Mouse (Mus musculus): ENCODE measurements around the gene Selp. TPM values are rescaled to one million over a fixed set of nuclear protein-coding genes. Genes with fewer than 3 reads are reported as not detected.

Selp gene
- polyA plus RNA-seq (2015; fragmentation: Nextera tagmentation; extraction: Ambion mirVana), result 1.2 and 1.4 TPM in 2 replicates

DNA sequence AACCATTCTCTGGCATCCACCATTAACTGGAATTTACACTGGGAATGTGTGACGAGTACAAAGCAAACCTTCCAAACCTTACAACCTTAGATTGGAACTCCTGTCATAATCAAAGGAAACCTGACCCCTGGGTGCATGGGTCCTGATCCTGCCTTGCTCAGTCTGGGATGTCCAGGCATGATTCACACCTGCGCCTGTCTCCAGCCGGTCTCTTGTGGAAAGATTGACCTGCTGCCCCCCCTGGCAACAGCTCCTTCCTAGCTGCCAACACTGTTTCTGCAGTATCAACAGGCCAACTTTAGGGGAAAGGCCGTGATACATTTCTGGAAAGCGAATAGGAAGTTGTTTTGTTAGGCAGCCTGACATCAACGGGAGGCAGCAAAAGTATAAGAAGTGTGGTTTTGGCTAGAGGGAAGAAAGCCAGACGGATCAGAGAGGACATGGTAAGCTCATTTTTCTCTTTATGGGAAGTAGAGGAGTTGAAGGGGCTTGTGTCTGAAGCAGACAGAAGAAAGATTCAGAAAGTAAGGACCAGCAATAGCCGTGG is at the start of gene Selp:
Gene Selp, plus strand, starts transcription at position 318 of the 547 bp plus-strand sequence.

DNA sequence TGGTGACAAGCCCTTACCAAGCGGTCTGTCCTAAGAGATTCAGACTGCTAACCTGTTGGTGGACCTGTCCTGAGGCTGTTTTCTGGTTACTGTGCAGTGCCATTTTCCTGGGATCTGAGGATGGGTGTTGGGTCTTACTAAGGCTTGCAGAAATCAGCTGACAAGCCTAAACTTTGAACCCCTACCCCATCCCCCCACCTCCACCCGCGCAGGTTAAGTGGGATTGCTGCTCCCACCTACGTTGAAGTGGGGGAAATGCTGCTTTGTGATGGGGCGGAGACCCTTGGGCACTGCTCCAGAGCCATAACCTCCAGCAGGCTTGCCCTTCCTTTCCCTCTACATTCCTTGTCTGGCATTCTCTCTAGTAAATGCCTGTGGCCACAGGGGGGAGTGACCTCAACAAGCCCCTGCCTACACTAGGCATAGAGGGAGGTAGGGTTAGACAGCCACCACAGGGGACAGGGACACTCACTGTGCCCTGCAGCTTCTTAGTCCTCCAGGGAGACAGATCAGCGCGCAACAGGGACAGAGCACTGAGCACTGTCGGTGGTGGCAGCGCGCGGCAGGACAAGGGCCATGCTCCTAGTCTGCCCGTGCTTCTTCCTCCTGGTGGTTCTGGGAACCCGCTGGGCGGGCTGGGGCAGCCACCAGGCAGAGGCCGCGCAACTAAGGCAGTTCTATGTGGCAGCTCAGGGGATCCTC is 36.5 kb downstream of the Selp start, which contains the start of gene F5:
Gene F5, plus strand, starts transcription at position 452 of the 702 bp plus-strand sequence.

Other genes with a start within 250 kb of the Selp start
- 13.6 and 14.5 TPM in 2 replicates for gene Scyl3, start 186.2 kb upstream of the Selp start, polyA plus RNA-seq (2015; fragmentation: Nextera tagmentation; extraction: Ambion mirVana)
- gene BC055324, start 120.5 kb upstream of the Selp start, polyA plus RNA-seq (2015; fragmentation: Nextera tagmentation; extraction: Ambion mirVana), result 9.8 and 10.2 TPM in 2 replicates
- gene Mettl18, start 120.4 kb upstream of the Selp start, polyA plus RNA-seq (2015; fragmentation: Nextera tagmentation; extraction: Ambion mirVana), result 6.2 and 6.9 TPM in 2 replicates
- 0.04 and 0.08 TPM in 2 replicates for gene Sele, start 67.0 kb upstream of the Selp start, polyA plus RNA-seq (2015; fragmentation: Nextera tagmentation; extraction: Ambion mirVana)
- 26.5 and 35.1 TPM in 2 replicates for gene Sell, start 53.3 kb upstream of the Selp start, polyA plus RNA-seq (2015; fragmentation: Nextera tagmentation; extraction: Ambion mirVana)
- gene F5, start 36.6 kb downstream of the Selp start, polyA plus RNA-seq (2015; fragmentation: Nextera tagmentation; extraction: Ambion mirVana), result 2.0 and 2.2 TPM in 2 replicates
- 4.8 and 5.2 TPM in 2 replicates for gene Slc19a2, start 133.8 kb downstream of the Selp start, polyA plus RNA-seq (2015; fragmentation: Nextera tagmentation; extraction: Ambion mirVana)
- gene Ccdc181, start 160.3 kb downstream of the Selp start, polyA plus RNA-seq (2015; fragmentation: Nextera tagmentation; extraction: Ambion mirVana), result 4.5 and 5.7 TPM in 2 replicates
- gene Nme7, start 188.9 kb downstream of the Selp start, polyA plus RNA-seq (2015; fragmentation: Nextera tagmentation; extraction: Ambion mirVana), result 14.8 and 15.8 TPM in 2 replicates
- 10.9 and 12.9 TPM in 2 replicates for gene Blzf1, start 192.2 kb downstream of the Selp start, polyA plus RNA-seq (2015; fragmentation: Nextera tagmentation; extraction: Ambion mirVana)